Mouse (Mus musculus) central nervous system, embryonic 14 days (tissue): ENCODE results near the gene Olfr462. TPM values are rescaled to one million over a fixed set of nuclear protein-coding genes. Genes with fewer than 3 reads are reported as not detected.

Experiments used
- polyA plus RNA-seq: library from polyadenylated mRNA; depleted of rRNA; stranded (reverse); fragments of >200 nt; gene quantifications from 2 replicates; pipeline ENCODE4 v1.2.3, GENCODE M21; 2012; rRNA removed

Gene Olfr462
- polyA plus RNA-seq: not detected in 2 replicates

GRCm38 (mm10) chr11:87892168-87892567 lies at the start of gene Olfr462:
TSS of gene Olfr462 (minus strand) at chr11:87892268.

GRCm38 (mm10) chr11:87920966-87921365 lies 28.9 kb upstream of the Olfr462 start, which contains the start of gene Olfr464:
TSS of gene Olfr464 (minus strand) at chr11:87920967.

GRCm38 (mm10) chr11:87897287-87897686 lies 5.2 kb upstream of the Olfr462 start, which contains the start of gene Olfr463:
TSS of gene Olfr463 (minus strand) at chr11:87897387.

GRCm38 (mm10) chr11:87875436-87875835 lies 16.6 kb downstream of the Olfr462 start, which contains the start of gene Epx:
TSS of gene Epx (minus strand) at chr11:87875536.

GRCm38 (mm10) chr11:87852690-87853596 lies 39.1 kb downstream of the Olfr462 start, which contains the start of gene Mks1:
TSS of gene Mks1 (plus strand) at chr11:87853215.

Other genes with a start within 250 kb of the Olfr462 start
- 1.3 and 1.4 TPM in 2 replicates for gene Rnf43, start 229.5 kb downstream of the Olfr462 start, polyA plus RNA-seq
- gene Supt4a, start 154.7 kb downstream of the Olfr462 start, polyA plus RNA-seq: 142 and 144 TPM in 2 replicates
- 136 and 142 TPM in 2 replicates for gene Tspoap1, start 131.7 kb downstream of the Olfr462 start, polyA plus RNA-seq
- 0.63 and 1.4 TPM in 2 replicates for gene Mpo, start 98.7 kb downstream of the Olfr462 start, polyA plus RNA-seq
- gene Lpo, start 64.0 kb downstream of the Olfr462 start, polyA plus RNA-seq: 0.37 and 0.76 TPM in 2 replicates
- 25.0 and 26.8 TPM in 2 replicates for gene Mks1, start 39.1 kb downstream of the Olfr462 start, polyA plus RNA-seq
- 0.20 and 0.24 TPM in 2 replicates for gene Epx, start 16.7 kb downstream of the Olfr462 start, polyA plus RNA-seq
- not detected in 2 replicates for gene Olfr463, start 5.1 kb upstream of the Olfr462 start, polyA plus RNA-seq
- gene Olfr464, start 28.7 kb upstream of the Olfr462 start, polyA plus RNA-seq: 0.17 and 0.21 TPM in 2 replicates
- 292 and 295 TPM in 2 replicates for gene Dynll2, start 95.3 kb upstream of the Olfr462 start, polyA plus RNA-seq
- gene Srsf1, start 155.1 kb upstream of the Olfr462 start, polyA plus RNA-seq: 551 and 648 TPM in 2 replicates
- gene Vezf1, start 176.0 kb upstream of the Olfr462 start, polyA plus RNA-seq: 46.8 and 51.8 TPM in 2 replicates
- 48.4 and 53.1 TPM in 2 replicates for gene Cuedc1, start 205.8 kb upstream of the Olfr462 start, polyA plus RNA-seq